In genomic region chr5:123854511-123854910, GRCm38 (mm10) we compare ENCODE assay signal across 23 mouse cellular contexts. TPM values are rescaled to one million over a fixed set of nuclear protein-coding genes. Genes with fewer than 3 reads are reported as not detected.
DNase-seq lines count a peak whose midpoint lies in the region; ATAC-seq and TF ChIP-seq lines count a peak whose summit lies in the region.
"Had no signal": no experiment of that assay in that cellular context is flagged by ENCODE, and none has a peak within 500 bp of the region (broad histone marks: within the 10 kb centered on the region; RNA-seq: fewer than 3 reads in every experiment).

No protein-coding gene starts in this region.

- no peaks in the 10 kb centered on the region for H3K9me3 ChIP-seq in lung, embryonic 14.5 days (ENCODE audit: low read depth, low read length)
- H3K9me3 ChIP-seq in intestine, embryonic 16.5 days (ENCODE audit: control insufficient read depth, low read length): no peaks in the 10 kb centered on the region
- H3K9me3 ChIP-seq in liver, embryonic 13.5 days (replicated peaks): no peaks in the 10 kb centered on the region; the same call in 1 of the 2 replicates
- no peaks in the 10 kb centered on the region for H3K9me3 ChIP-seq in stomach, embryonic 16.5 days (replicated peaks; ENCODE audit: control insufficient read depth, low read length)

- H3K27me3 ChIP-seq in lung, embryonic 14.5 days (ENCODE audit: insufficient read depth, low read length): no peaks in the 10 kb centered on the region
- H3K27me3 ChIP-seq in intestine, embryonic 16.5 days (replicated peaks; ENCODE audit: control insufficient read depth, insufficient read depth, low read length): no peaks in the 10 kb centered on the region
- no peaks in the 10 kb centered on the region for H3K27me3 ChIP-seq in liver, embryonic 13.5 days
- H3K27me3 ChIP-seq in stomach, embryonic 16.5 days (ENCODE audit: control insufficient read depth, insufficient read depth, low read length): no peaks in the 10 kb centered on the region
- H3K27me3 ChIP-seq: limb, embryonic 12.5 days; Patski had no signal

- TF ChIP-seq CTCF in lung, embryonic 14.5 days (IDR thresholded peaks at IDR 0.05; ENCODE audit: low read depth): no peak

- H3K9ac ChIP-seq in lung, embryonic 14.5 days: no peak overlapping the region
- no peak overlapping the region for H3K9ac ChIP-seq in intestine, embryonic 16.5 days (ENCODE audit: low read depth, low read length)
- H3K9ac ChIP-seq in liver, embryonic 13.5 days: no peak overlapping the region
- no peak overlapping the region for H3K9ac ChIP-seq in stomach, embryonic 16.5 days (ENCODE audit: low read length)
- H3K9ac ChIP-seq: forebrain, postnatal 0 days; limb, embryonic 12.5 days had no signal

- no peaks in the 10 kb centered on the region for H3K36me3 ChIP-seq in lung, embryonic 14.5 days (ENCODE audit: insufficient read depth)
- H3K36me3 ChIP-seq in intestine, embryonic 16.5 days (ENCODE audit: control insufficient read depth, insufficient read depth, low read length): no peaks in the 10 kb centered on the region
- H3K36me3 ChIP-seq in liver, embryonic 13.5 days: no peaks in the 10 kb centered on the region
- no peaks in the 10 kb centered on the region for H3K36me3 ChIP-seq in stomach, embryonic 16.5 days (ENCODE audit: control insufficient read depth, insufficient read depth, low read length)
- H3K36me3 ChIP-seq: forebrain, embryonic 10.5 days; limb, embryonic 12.5 days had no signal

- H3K4me1 ChIP-seq in lung, embryonic 14.5 days (ENCODE audit: insufficient read depth): no peaks in the 10 kb centered on the region
- H3K4me1 ChIP-seq in intestine, embryonic 16.5 days (ENCODE audit: control insufficient read depth, insufficient read depth, low read length): no peaks in the 10 kb centered on the region
- peaks cover 12% of the 10 kb centered on the region; the same call in 1 of the 2 replicates for H3K4me1 ChIP-seq in liver, embryonic 13.5 days (replicated peaks)
- no peaks in the 10 kb centered on the region for H3K4me1 ChIP-seq in stomach, embryonic 16.5 days (ENCODE audit: control insufficient read depth, insufficient read depth, low read length)

- no peak for ATAC-seq in lung, embryonic 14.5 days (ENCODE audit: insufficient read depth)
- ATAC-seq in intestine, embryonic 16.5 days: peak; percentile 94
- ATAC-seq in liver, embryonic 13.5 days (ENCODE audit: low read depth): peak; percentile 73
- ATAC-seq in stomach, embryonic 16.5 days (ENCODE audit: insufficient read depth, low FRiP score): peak; percentile 83
- ATAC-seq: CD4-positive, CD25-positive, alpha-beta regulatory T cell, adult 4 months; forebrain, postnatal 0 days; hindbrain, postnatal 0 days; Patski had no signal

- H3K4me3 ChIP-seq in lung, embryonic 14.5 days (ENCODE audit: low read depth, low read length): no peak overlapping the region
- 0 out of 2 replicates have a peak overlapping the region, but pooled peaks have one; percentile 0 for H3K4me3 ChIP-seq in intestine, embryonic 16.5 days (ENCODE audit: low read length)
- no peak overlapping the region for H3K4me3 ChIP-seq in liver, embryonic 13.5 days (replicated peaks)
- no peak overlapping the region for H3K4me3 ChIP-seq in stomach, embryonic 16.5 days (replicated peaks; ENCODE audit: low read length)
- H3K4me3 ChIP-seq: forebrain, embryonic 10.5 days; limb, embryonic 12.5 days had no signal

- H3K4me2 ChIP-seq in lung, embryonic 14.5 days: no peak overlapping the region
- peak overlapping the region; percentile 34 for H3K4me2 ChIP-seq in intestine, embryonic 16.5 days (ENCODE audit: low read depth, low read length)
- peak overlapping the region; percentile 17; the same call in 1 of the 2 replicates for H3K4me2 ChIP-seq in liver, embryonic 13.5 days
- H3K4me2 ChIP-seq in stomach, embryonic 16.5 days (ENCODE audit: low read depth, low read length): peak overlapping the region; percentile 31
- H3K4me2 ChIP-seq: limb, embryonic 12.5 days; midbrain, embryonic 11.5 days had no signal

- peak; percentile 23 for DNase-seq in lung, embryonic 14.5 days
- no peak for DNase-seq in lung, postnatal 10 days
- no peak for DNase-seq in liver, embryonic 13.5 days
- DNase-seq in testis, postnatal 14 days (ENCODE audit: low spot score): no peak
- DNase-seq in embryo, embryonic 11 days: no peak
- no peak for DNase-seq in thymus, postnatal 4 days
- DNase-seq: adrenal gland, postnatal 10 days; cerebellum, postnatal 25 days; forebrain, postnatal 0 days; gastrocnemius, postnatal 36 days; right cerebral cortex, adult 18-20 months had no signal

- no peak overlapping the region for H3K27ac ChIP-seq in lung, embryonic 14.5 days (ENCODE audit: low read depth)
- H3K27ac ChIP-seq in intestine, embryonic 16.5 days (ENCODE audit: low read length): 0 out of 2 replicates have a peak overlapping the region, but pooled peaks have one; percentile 25
- H3K27ac ChIP-seq in liver, embryonic 13.5 days: peak overlapping the region; percentile 39
- H3K27ac ChIP-seq in stomach, embryonic 16.5 days (ENCODE audit: low read length): 0 out of 2 replicates have a peak overlapping the region, but pooled peaks have one; percentile 0
- H3K27ac ChIP-seq: forebrain, embryonic 10.5 days; hindbrain, postnatal 0 days; limb, embryonic 12.5 days; macrophage had no signal

- 47% methylated on average over 9 of the region's 9 CpGs for WGBS in lung, embryonic 14.5 days
- WGBS in intestine, embryonic 16.5 days: 57% methylated on average over 9 of the region's 9 CpGs
- 70% methylated on average over 9 of the region's 9 CpGs for WGBS in liver, embryonic 13.5 days (ENCODE audit: insufficient replicate concordance)
- 55% methylated on average over 9 of the region's 9 CpGs for WGBS in stomach, embryonic 16.5 days

RNA-seq across cellular contexts. Expression of gene Hcar2, which starts 10.8 kb away (rescaled TPM):
- polyA plus RNA-seq in lung, embryonic 14.5 days (2014; fragmentation: Nextera tagmentation; extraction: Ambion mirVana): not detected in 2 replicates
- 0.11 TPM in 1 of 2 replicates, not detected in the other for polyA plus RNA-seq in intestine, embryonic 16.5 days (2015; fragmentation: Nextera tagmentation; extraction: Ambion mirVana)
- 0.10 and 0.16 TPM in 2 replicates for polyA plus RNA-seq in liver, embryonic 13.5 days (2015; fragmentation: Nextera tagmentation; extraction: Ambion mirVana)
- polyA plus RNA-seq in stomach, embryonic 16.5 days (2015; fragmentation: Nextera tagmentation; extraction: Ambion mirVana): 6.5 and 8.7 TPM in 2 replicates
- polyA plus RNA-seq: forebrain, embryonic 10.5 days; forebrain, postnatal 0 days; heart, embryonic 16.5 days; hindbrain, postnatal 0 days; kidney, embryonic 14.5 days; midbrain, embryonic 11.5 days; Patski had no signal

RNA-seq across cellular contexts. Expression of gene Hcar1, which starts 25.3 kb away (rescaled TPM):
- polyA plus RNA-seq in lung, embryonic 14.5 days (2014; fragmentation: Nextera tagmentation; extraction: Ambion mirVana): 0.66 and 0.81 TPM in 2 replicates
- 3.2 and 3.4 TPM in 2 replicates for polyA plus RNA-seq in intestine, embryonic 16.5 days (2015; fragmentation: Nextera tagmentation; extraction: Ambion mirVana)
- 0.09 and 0.14 TPM in 2 replicates for polyA plus RNA-seq in liver, embryonic 13.5 days (2015; fragmentation: Nextera tagmentation; extraction: Ambion mirVana)
- 6.1 and 6.3 TPM in 2 replicates for polyA plus RNA-seq in stomach, embryonic 16.5 days (2015; fragmentation: Nextera tagmentation; extraction: Ambion mirVana)
- polyA plus RNA-seq: CD4-positive, CD25-positive, alpha-beta regulatory T cell, adult 4 months; forebrain, embryonic 10.5 days; limb, embryonic 12.5 days; macrophage; midbrain, embryonic 11.5 days; neural tube, embryonic 11.5 days; Patski had no signal

RNA-seq across cellular contexts. Expression of gene Denr, which starts 52.5 kb away (rescaled TPM):
- 130 and 137 TPM in 2 replicates for polyA plus RNA-seq in lung, embryonic 14.5 days (2014; fragmentation: Nextera tagmentation; extraction: Ambion mirVana)
- 96.2 and 115 TPM in 2 replicates for polyA plus RNA-seq in intestine, embryonic 16.5 days (2015; fragmentation: Nextera tagmentation; extraction: Ambion mirVana)
- polyA plus RNA-seq in liver, embryonic 13.5 days (2015; fragmentation: Nextera tagmentation; extraction: Ambion mirVana): 79.0 and 103 TPM in 2 replicates
- polyA plus RNA-seq in stomach, embryonic 16.5 days (2015; fragmentation: Nextera tagmentation; extraction: Ambion mirVana): 117 and 132 TPM in 2 replicates
